In the genomic region with DNA sequence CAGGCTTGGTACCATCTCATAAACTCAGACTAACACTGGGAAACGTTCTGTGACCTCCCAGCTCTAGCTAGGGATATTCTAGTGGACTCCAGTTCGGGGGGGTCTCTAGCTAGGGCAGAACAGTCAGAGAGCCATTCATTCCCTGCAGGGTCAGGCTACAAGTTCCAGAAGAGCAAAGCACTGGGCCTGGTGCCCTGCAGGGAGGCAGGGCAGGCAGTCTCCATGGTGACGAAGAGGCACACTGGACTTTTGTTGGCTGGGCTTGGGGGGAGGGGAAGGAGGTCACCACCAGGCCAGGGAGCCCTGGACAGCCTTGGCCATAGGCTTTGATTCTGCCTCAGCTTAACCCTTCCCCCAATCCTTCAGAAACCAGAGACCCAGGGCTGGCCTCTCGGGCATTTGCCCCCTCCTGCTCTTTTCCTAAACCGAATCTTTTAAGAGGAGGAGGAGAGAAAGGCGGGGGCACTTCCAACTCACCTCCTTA, we compare ENCODE assay signal across 9 mouse cellular contexts. TPM values are rescaled to one million over a fixed set of nuclear protein-coding genes. Genes with fewer than 3 reads are reported as not detected.
DNase-seq lines count a peak whose midpoint lies in the region; ATAC-seq and TF ChIP-seq lines count a peak whose summit lies in the region.
"Had no signal": no experiment of that assay in that cellular context is flagged by ENCODE, and none has a peak within 500 bp of the region (broad histone marks: within the 10 kb centered on the region; RNA-seq: fewer than 3 reads in every experiment).

Gene AC134908.4, minus strand, starts transcription at position 51 of the 484 bp plus-strand sequence.

- peaks cover 2% of the 10 kb centered on the region for H3K9me3 ChIP-seq in CH12.LX (replicated peaks; ENCODE audit: low read length)
- H3K9me3 ChIP-seq in liver, embryonic 13.5 days (replicated peaks), result no peaks in the 10 kb centered on the region
- H3K9me3 ChIP-seq in stomach, embryonic 14.5 days (ENCODE audit: control insufficient read depth, low read depth, low read length), result no peaks in the 10 kb centered on the region

- peak within 1 kb of the TSS; percentile 81 for H3K9ac ChIP-seq in CH12.LX (ENCODE audit: insufficient read depth, low read depth)
- H3K9ac ChIP-seq in liver, embryonic 13.5 days, result peak within 1 kb of the TSS; percentile 80
- H3K9ac ChIP-seq in stomach, embryonic 14.5 days (replicated peaks; ENCODE audit: low read depth, low read length), result peak within 1 kb of the TSS; percentile 61

- H3K27me3 ChIP-seq in CH12.LX (replicated peaks), result peaks cover 20% of the 10 kb centered on the region
- H3K27me3 ChIP-seq in kidney, adult 2 months (replicated peaks; ENCODE audit: control insufficient read depth, insufficient read depth, low read length), result no peaks in the 10 kb centered on the region
- H3K27me3 ChIP-seq in liver, embryonic 13.5 days, result no peaks in the 10 kb centered on the region
- no peaks in the 10 kb centered on the region for H3K27me3 ChIP-seq in stomach, embryonic 14.5 days (ENCODE audit: control insufficient read depth, insufficient read depth, low read length)
- H3K27me3 ChIP-seq: Patski had no signal

- DNase-seq in cerebellum, adult 9-11 months, result peak; percentile 74
- no peak for DNase-seq in cerebellum, adult 11 months
- DNase-seq in CH12.LX (ENCODE audit: extremely low read depth), result no peak
- DNase-seq in kidney, adult 2 months, result peak; percentile 83
- no peak for DNase-seq in liver, embryonic 13.5 days
- DNase-seq in urinary bladder, adult 2 months (ENCODE audit: low spot score), result no peak

- dilution Hi-C loops in CH12.LX (cut with MboI; ENCODE audit: extremely low pct_ligation_motif_present, extremely low pct_unique_long_range_greater_than_20kb, low sequenced_read_pairs), result no loop called here

- TF ChIP-seq EP300 in CH12.LX (IDR thresholded peaks at IDR 0.05; ENCODE audit: low read length), result no peak

- no peak for TF ChIP-seq POLR2A in CH12.LX (IDR thresholded peaks at IDR 0.05; ENCODE audit: low read depth, low read length)
- TF ChIP-seq POLR2A in embryonic fibroblast, embryonic 13.5 days (IDR thresholded peaks at IDR 0.05; ENCODE audit: low read depth, low read length), result no peak
- no peak for TF ChIP-seq POLR2A in kidney, adult 2 months (IDR thresholded peaks at IDR 0.05; ENCODE audit: low read depth, low read length)

- peaks cover 14 to 32% of the 10 kb centered on the region in 2 experiments for H3K4me1 ChIP-seq in CH12.LX (ENCODE audit: control insufficient read depth in 1 of 2, insufficient read depth in 2 of 2)
- peaks cover 7% of the 10 kb centered on the region; the same call in 1 of the 2 replicates for H3K4me1 ChIP-seq in embryonic fibroblast, embryonic 13.5 days (ENCODE audit: control insufficient read depth, insufficient read depth, low read length)
- H3K4me1 ChIP-seq in kidney, adult 2 months (ENCODE audit: control insufficient read depth, insufficient read depth, low read length), result peaks cover 9% of the 10 kb centered on the region; the same call in 1 of the 2 replicates
- peaks cover 45% of the 10 kb centered on the region for H3K4me1 ChIP-seq in liver, embryonic 13.5 days (replicated peaks)
- peaks cover 36% of the 10 kb centered on the region for H3K4me1 ChIP-seq in stomach, embryonic 14.5 days (ENCODE audit: control insufficient read depth, insufficient read depth, low read length)

- TF ChIP-seq CTCF in CH12.LX (conservative IDR thresholded peaks at IDR 0.05 in 1 of 2, IDR thresholded peaks at IDR 0.05 in 1 of 2; ENCODE audit: low read depth in 2 of 2, low read length in 2 of 2), result no peak
- TF ChIP-seq CTCF in embryonic fibroblast, embryonic 13.5 days (IDR thresholded peaks at IDR 0.05; ENCODE audit: borderline replicate concordance, insufficient read depth, low read length), result no peak
- no peak for TF ChIP-seq CTCF in kidney, adult 2 months (conservative IDR thresholded peaks at IDR 0.05; ENCODE audit: insufficient read depth, insufficient read length, low read depth, low read length)

- no peak for ATAC-seq in liver, embryonic 13.5 days (ENCODE audit: low read depth)
- no peak for ATAC-seq in stomach, embryonic 14.5 days (ENCODE audit: insufficient number of reproducible peaks, insufficient read depth, low FRiP score, low read depth)
- ATAC-seq: Patski had no signal

- H3K36me3 ChIP-seq in CH12.LX (replicated peaks in 1 of 2; ENCODE audit: control insufficient read depth in 1 of 2, insufficient read depth in 1 of 2, low read length in 1 of 2), result peaks cover 0 to 11% of the 10 kb centered on the region in 2 experiments
- H3K36me3 ChIP-seq in kidney, adult 2 months (ENCODE audit: control insufficient read depth, insufficient read depth, low read length), result no peaks in the 10 kb centered on the region
- H3K36me3 ChIP-seq in liver, embryonic 13.5 days, result peaks cover 1% of the 10 kb centered on the region
- H3K36me3 ChIP-seq in stomach, embryonic 14.5 days (ENCODE audit: control insufficient read depth, insufficient read depth, low read length), result no peaks in the 10 kb centered on the region; the same call in 1 of the 2 replicates

- peak within 1 kb of the TSS; percentile 75 for H3K4me2 ChIP-seq in CH12.LX (ENCODE audit: insufficient read depth, low read depth, poor library complexity, severe bottlenecking)
- peak within 1 kb of the TSS; percentile 98 for H3K4me2 ChIP-seq in liver, embryonic 13.5 days
- peak within 1 kb of the TSS; percentile 93 for H3K4me2 ChIP-seq in stomach, embryonic 14.5 days (replicated peaks; ENCODE audit: low read depth, low read length)

- peak within 1 kb of the TSS; percentile 64 to 78 (median 67) for H3K4me3 ChIP-seq in CH12.LX (replicated peaks in 1 of 3; ENCODE audit: low read depth in 2 of 3, low read length in 2 of 3, poor library complexity in 1 of 3)
- peak within 1 kb of the TSS; percentile 76 for H3K4me3 ChIP-seq in embryonic fibroblast, embryonic 13.5 days (ENCODE audit: insufficient read depth, low read length)
- peak within 1 kb of the TSS; percentile 79 for H3K4me3 ChIP-seq in kidney, adult 2 months (ENCODE audit: insufficient read depth, low read depth, low read length)
- peak within 1 kb of the TSS; percentile 83 for H3K4me3 ChIP-seq in liver, embryonic 13.5 days (replicated peaks)
- H3K4me3 ChIP-seq in stomach, embryonic 14.5 days (ENCODE audit: low read depth, low read length), result peak within 1 kb of the TSS; percentile 79

- TF ChIP-seq RAD21 in CH12.LX (IDR thresholded peaks at IDR 0.05; ENCODE audit: low read depth, low read length), result no peak

- H3K79me2 ChIP-seq in CH12.LX (replicated peaks; ENCODE audit: control insufficient read depth, extremely low read depth, insufficient read depth, poor library complexity, severe bottlenecking), result 0 out of 2 replicates have a peak, but pooled peaks cover 3% of the 10 kb centered on the region

- WGBS in kidney, adult 2 months, result 34% methylated on average over 6 of the region's 6 CpGs
- WGBS in liver, embryonic 13.5 days (ENCODE audit: insufficient replicate concordance), result 47% methylated on average over 6 of the region's 6 CpGs
- 25% methylated on average over 6 of the region's 6 CpGs for WGBS in stomach, embryonic 14.5 days

- H3K27ac ChIP-seq in CH12.LX (ENCODE audit: insufficient read depth, low read depth), result no peak within 1 kb of the TSS
- no peak within 1 kb of the TSS for H3K27ac ChIP-seq in embryonic fibroblast, embryonic 13.5 days (ENCODE audit: insufficient read depth, low read length)
- H3K27ac ChIP-seq in kidney, adult 2 months (ENCODE audit: insufficient read depth, low read depth, low read length), result peak within 1 kb of the TSS; percentile 46
- peak within 1 kb of the TSS; percentile 34 for H3K27ac ChIP-seq in liver, embryonic 13.5 days
- no peak within 1 kb of the TSS; the same call in 1 of the 2 replicates for H3K27ac ChIP-seq in stomach, embryonic 14.5 days (ENCODE audit: low read length)

- in situ Hi-C loops in CH12.LX (cut with MboI; ENCODE audit: low pct_ligation_motif_present, low pct_unique_long_range_greater_than_20kb, low sequenced_read_pairs), result loop anchor here (10.0 kb wide), 1 partner anchor 61 kb away; the partner anchor contains the start of gene Mslnl

TF ChIP-seq in CH12.LX, 34 proteins besides CTCF, POLR2A, EP300 and RAD21:
- TF ChIP-seq ELF1 (IDR thresholded peaks at IDR 0.05; ENCODE audit: low read depth, low read length) (no peak), MAZ (IDR thresholded peaks at IDR 0.05; ENCODE audit: low read depth, low read length) (no peak), POLR2AphosphoS2 (IDR thresholded peaks at IDR 0.05; ENCODE audit: low read depth, low read length) (no peak), MAFK (IDR thresholded peaks at IDR 0.05; ENCODE audit: insufficient replicate concordance, low read length) (no peak), BHLHE40 (IDR thresholded peaks at IDR 0.05; ENCODE audit: low read depth, low read length) (no peak), PAX5 (IDR thresholded peaks at IDR 0.05; ENCODE audit: low read length) (no peak), NELFE (IDR thresholded peaks at IDR 0.05; ENCODE audit: low read depth, low read length) (no peak), E2F4 (IDR thresholded peaks at IDR 0.05; ENCODE audit: insufficient replicate concordance, low read depth, low read length) (no peak), MYC (IDR thresholded peaks at IDR 0.05; ENCODE audit: low read depth, low read length) (no peak), SMC3 (IDR thresholded peaks at IDR 0.05; ENCODE audit: low read depth, low read length) (no peak), TBP (conservative IDR thresholded peaks at IDR 0.05; ENCODE audit: low read depth, low read length) (no peak), MAX (IDR thresholded peaks at IDR 0.05; ENCODE audit: low read length) (no peak), KAT2A (IDR thresholded peaks at IDR 0.05; ENCODE audit: insufficient replicate concordance, low read length) (no peak), IRF4 (IDR thresholded peaks at IDR 0.05; ENCODE audit: low read depth, low read length) (no peak)

RNA-seq across cellular contexts. Expression of gene AC134908.4, which starts in this region (rescaled TPM):
- total RNA-seq in CH12.LX (2012; rRNA removed) (not detected in 2 replicates), CH12.LX (2014; rRNA removed) (not detected in 2 replicates)
- not detected in 2 replicates for polyA plus RNA-seq in CH12.LX (2012; ENCODE audit: insufficient read length, low read depth)
- polyA plus RNA-seq in embryonic fibroblast, embryonic 13.5 days (2011; ENCODE audit: insufficient read length, low read depth, missing spikeins), result 2.0 TPM in 1 of 2 replicates, not detected in the other
- polyA plus RNA-seq in kidney, adult 2 months (2012; rRNA removed), result 0.64 TPM in 1 of 2 replicates, not detected in the other
- polyA plus RNA-seq in liver, embryonic 13.5 days (2015; fragmentation: Nextera tagmentation; extraction: Ambion mirVana), result 0.46 TPM in 1 of 2 replicates, not detected in the other
- polyA plus RNA-seq in stomach, embryonic 14.5 days (2014; fragmentation: Nextera tagmentation; extraction: Ambion mirVana), result not detected in 2 replicates
- polyA plus RNA-seq in urinary bladder, adult 2 months (2012; rRNA removed), result not detected in 2 replicates

Comparison
In these comparisons a context has a peak if more than half of its experiments do, and no peak if none do; other contexts are left out.
1. Peak in DNase-seq, H3K4me3 ChIP-seq and H3K27ac ChIP-seq in kidney, adult 2 months; RNA of the gene not detected or under 1 TPM.